Mouse (Mus musculus): ENCODE results near the gene Tmem198. TPM values are rescaled to one million over a fixed set of nuclear protein-coding genes. Genes with fewer than 3 reads are reported as not detected.

The Tmem198 gene
- polyA plus RNA-seq, 1 experiment = 0.78 TPM

DNA sequence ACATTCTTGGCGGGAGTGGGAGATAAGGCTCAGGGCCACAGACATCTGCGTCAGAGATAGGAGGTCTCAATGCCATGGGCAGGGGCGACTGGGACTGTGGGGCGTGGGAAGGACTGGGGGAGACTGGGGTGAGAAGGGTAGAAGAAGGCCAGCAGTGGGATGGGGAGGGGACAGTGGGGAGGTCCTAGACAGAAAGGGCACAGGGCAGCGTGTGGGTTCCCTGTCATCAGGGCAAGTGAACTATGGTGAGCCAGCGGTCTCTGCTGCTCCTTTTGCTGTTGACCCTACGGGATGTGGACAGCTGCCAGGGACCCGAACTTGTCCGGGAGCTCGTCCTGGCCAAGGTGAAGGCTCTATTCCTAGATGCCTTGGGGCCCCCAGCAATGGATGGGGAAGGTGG, 27.7 kb downstream of the Tmem198 start, which contains the start of gene Inha:
TSS of gene Inha (plus strand) at position 72 of the 400 bp plus-strand sequence.
- no peak for TF ChIP-seq MYOG (IDR thresholded peaks at IDR 0.05; ENCODE audit: control insufficient read depth in 1 of 3, insufficient read depth in 1 of 3, insufficient read length in 2 of 3, low read depth in 2 of 3)
- no peak for TF ChIP-seq TCF3 (IDR thresholded peaks at IDR 0.05; ENCODE audit: insufficient read length, low read depth)
- no peak for TF ChIP-seq CEBPB (IDR thresholded peaks at IDR 0.05; ENCODE audit: insufficient read depth, poor library complexity, severe bottlenecking)
- H3K4me2 ChIP-seq (ENCODE audit: low read depth) = peak within 1 kb of the TSS; percentile 76
- peak within 1 kb of the TSS; percentile 95 for H3ac ChIP-seq (ENCODE audit: control insufficient read depth, insufficient read length)
- H3K79me2 ChIP-seq (ENCODE audit: control insufficient read depth, insufficient read depth) = no peaks in the 10 kb centered on the region
- H3K4me3 ChIP-seq = peak within 1 kb of the TSS; percentile 39
- H3K36me3 ChIP-seq (ENCODE audit: control insufficient read depth, insufficient read depth) = no peaks in the 10 kb centered on the region
- peaks cover 5% of the 10 kb centered on the region for H3K27me3 ChIP-seq (ENCODE audit: control insufficient read depth, insufficient read depth, insufficient read length)

DNA sequence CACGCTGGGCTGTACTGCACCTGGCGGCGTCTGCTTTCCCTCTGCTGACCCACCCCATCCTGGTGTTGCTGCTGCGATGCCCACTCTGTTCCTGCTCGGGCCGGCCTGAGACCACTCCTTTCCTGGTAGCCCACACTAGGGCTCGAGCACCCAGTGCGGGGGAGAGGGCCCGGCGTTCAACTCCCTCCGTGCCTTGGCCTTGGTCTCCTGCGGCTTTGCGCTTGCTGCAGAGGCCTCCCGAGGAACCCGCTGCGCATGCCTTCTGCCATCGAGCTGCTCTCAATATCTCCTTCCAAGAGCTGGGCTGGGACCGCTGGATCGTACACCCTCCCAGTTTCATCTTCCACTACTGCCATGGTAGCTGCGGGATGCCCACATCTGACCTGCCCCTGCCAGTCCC, 30.3 kb downstream of the Tmem198 start:
- TF ChIP-seq USF1 (IDR thresholded peaks at IDR 0.05; ENCODE audit: low read depth) (no peak), TCF3 (IDR thresholded peaks at IDR 0.05; ENCODE audit: insufficient read length, low read depth) (no peak), TCF12 (IDR thresholded peaks at IDR 0.05; ENCODE audit: insufficient read depth, poor library complexity, severe bottlenecking) (no peak), SRF (IDR thresholded peaks at IDR 0.05; ENCODE audit: control insufficient read depth, insufficient read length, low read depth) (no peak), POLR2A (IDR thresholded peaks at IDR 0.05; ENCODE audit: insufficient read length, low read depth) (no peak), POLR2AphosphoS2 (IDR thresholded peaks at IDR 0.05; ENCODE audit: insufficient read length, low read depth) (no peak), MYOG (IDR thresholded peaks at IDR 0.05; ENCODE audit: control insufficient read depth in 1 of 3, insufficient read depth in 1 of 3, insufficient read length in 2 of 3, low read depth in 2 of 3) (no peak), CEBPB (IDR thresholded peaks at IDR 0.05; ENCODE audit: insufficient read depth, poor library complexity, severe bottlenecking) (no peak), REST (IDR thresholded peaks at IDR 0.05; ENCODE audit: insufficient read depth, insufficient read length) (no peak), E2F4 (IDR thresholded peaks at IDR 0.05; ENCODE audit: insufficient read depth) (no peak), MAX (IDR thresholded peaks at IDR 0.05; ENCODE audit: low read depth) (no peak), MYOD1 (IDR thresholded peaks at IDR 0.05; ENCODE audit: control insufficient read depth in 1 of 3, insufficient read length in 2 of 3, low read depth in 2 of 3) (no peak)
- no peak overlapping the region for H3ac ChIP-seq (ENCODE audit: control insufficient read depth, insufficient read length)
- H3K79me2 ChIP-seq (ENCODE audit: control insufficient read depth, insufficient read depth) = no peaks in the 10 kb centered on the region

DNA sequence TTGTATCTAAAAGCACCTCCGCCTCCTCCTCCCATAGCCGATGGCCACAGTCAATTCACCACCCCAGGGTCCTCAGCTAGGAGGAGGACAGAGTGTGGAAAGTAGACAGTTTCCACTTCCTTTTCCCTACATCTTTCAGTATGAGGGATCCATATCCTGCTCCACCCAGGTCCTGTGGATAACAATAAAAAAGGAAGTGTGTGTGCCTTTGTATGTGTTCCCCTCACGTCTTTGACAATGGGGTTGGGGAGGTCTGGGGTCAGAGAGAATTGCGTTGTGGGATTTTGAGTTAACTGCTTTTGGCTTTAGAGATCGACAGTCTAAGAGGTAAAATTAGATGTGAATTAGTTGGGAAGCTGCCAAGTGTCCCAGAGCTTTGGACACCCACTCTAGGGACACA, 30.8 kb downstream of the Tmem198 start:
- H3K36me3 ChIP-seq (ENCODE audit: control insufficient read depth, insufficient read depth) = no peaks in the 10 kb centered on the region
- no peak overlapping the region for H3K4me2 ChIP-seq (ENCODE audit: low read depth)
- no peak overlapping the region for H3K4me3 ChIP-seq
- H3ac ChIP-seq (ENCODE audit: control insufficient read depth, insufficient read length) = no peak overlapping the region
- H3K27me3 ChIP-seq (ENCODE audit: control insufficient read depth, insufficient read depth, insufficient read length) = peaks cover 5% of the 10 kb centered on the region
- H3K79me2 ChIP-seq (ENCODE audit: control insufficient read depth, insufficient read depth) = no peaks in the 10 kb centered on the region
- TF ChIP-seq SRF (IDR thresholded peaks at IDR 0.05; ENCODE audit: control insufficient read depth, insufficient read length, low read depth) = no peak

More for the DNA sequence above, 30.3 kb downstream of the Tmem198 start:
- Histone ChIP-seq H3K36me3 (ENCODE audit: control insufficient read depth, insufficient read depth) (no peaks in the 10 kb centered on the region), H3K27me3 (ENCODE audit: control insufficient read depth, insufficient read depth, insufficient read length) (peaks cover 5% of the 10 kb centered on the region), H3K4me3 (no peak overlapping the region), H3K4me2 (ENCODE audit: low read depth) (no peak overlapping the region)

- Histone ChIP-seq H3K4me3 (no peak overlapping the region), H3ac (ENCODE audit: control insufficient read depth, insufficient read length) (no peak overlapping the region), H3K27me3 (ENCODE audit: control insufficient read depth, insufficient read depth, insufficient read length) (peaks cover 5% of the 10 kb centered on the region), H3K79me2 (ENCODE audit: control insufficient read depth, insufficient read depth) (no peaks in the 10 kb centered on the region), H3K4me2 (ENCODE audit: low read depth) (no peak overlapping the region), H3K36me3 (ENCODE audit: control insufficient read depth, insufficient read depth) (no peaks in the 10 kb centered on the region)
- TF ChIP-seq POLR2AphosphoS2 (IDR thresholded peaks at IDR 0.05; ENCODE audit: insufficient read length, low read depth) = no peak
Measured at GRCm38 (mm10) chr1:75511437-75512210, 32.3 kb downstream of the Tmem198 start.

DNA sequence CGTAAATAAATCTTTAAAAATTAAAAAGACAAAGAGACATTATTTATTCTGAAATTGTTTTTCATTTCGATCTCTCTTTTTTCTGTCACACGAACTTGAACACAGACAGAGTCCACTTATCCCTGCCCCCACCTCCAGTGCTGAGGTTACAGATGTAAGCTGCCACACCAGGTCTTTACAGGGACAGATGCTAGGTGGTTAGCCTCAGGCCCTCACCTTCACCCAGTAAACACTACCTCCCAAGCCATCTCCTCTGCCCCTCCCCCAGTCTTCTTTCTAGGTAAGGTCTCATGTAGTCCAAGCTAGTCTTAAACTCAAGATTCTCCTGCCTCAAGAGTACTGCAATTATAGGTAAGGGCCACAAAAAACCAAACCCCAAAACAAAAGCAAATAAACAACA, 33.2 kb downstream of the Tmem198 start:
- no peak overlapping the region for H3ac ChIP-seq (ENCODE audit: control insufficient read depth, insufficient read length)
- H3K4me2 ChIP-seq (ENCODE audit: low read depth) = no peak overlapping the region
- H3K36me3 ChIP-seq (ENCODE audit: control insufficient read depth, insufficient read depth) = no peaks in the 10 kb centered on the region
- no peaks in the 10 kb centered on the region for H3K79me2 ChIP-seq (ENCODE audit: control insufficient read depth, insufficient read depth)
- H3K4me3 ChIP-seq = no peak overlapping the region
- H3K27me3 ChIP-seq (ENCODE audit: control insufficient read depth, insufficient read depth, insufficient read length) = peaks cover 5% of the 10 kb centered on the region
- TF ChIP-seq CEBPB (IDR thresholded peaks at IDR 0.05; ENCODE audit: insufficient read depth, poor library complexity, severe bottlenecking) (no peak), MYOD1 (IDR thresholded peaks at IDR 0.05; ENCODE audit: control insufficient read depth in 1 of 3, insufficient read length in 2 of 3, low read depth in 2 of 3) (no peak), TCF3 (IDR thresholded peaks at IDR 0.05; ENCODE audit: insufficient read length, low read depth) (no peak), MAX (IDR thresholded peaks at IDR 0.05; ENCODE audit: low read depth) (no peak), POLR2AphosphoS2 (IDR thresholded peaks at IDR 0.05; ENCODE audit: insufficient read length, low read depth) (no peak), E2F4 (IDR thresholded peaks at IDR 0.05; ENCODE audit: insufficient read depth) (no peak), REST (IDR thresholded peaks at IDR 0.05; ENCODE audit: insufficient read depth, insufficient read length) (no peak), MYOG (IDR thresholded peaks at IDR 0.05; ENCODE audit: control insufficient read depth in 1 of 3, insufficient read depth in 1 of 3, insufficient read length in 2 of 3, low read depth in 2 of 3) (no peak), SRF (IDR thresholded peaks at IDR 0.05; ENCODE audit: control insufficient read depth, insufficient read length, low read depth) (no peak), TCF12 (IDR thresholded peaks at IDR 0.05; ENCODE audit: insufficient read depth, poor library complexity, severe bottlenecking) (no peak), USF1 (IDR thresholded peaks at IDR 0.05; ENCODE audit: low read depth) (no peak), POLR2A (IDR thresholded peaks at IDR 0.05; ENCODE audit: insufficient read length, low read depth) (no peak)
